Mouse (Mus musculus): Measurements from ENCODE around the gene Aak1. TPM values are rescaled to one million over a fixed set of nuclear protein-coding genes. Genes with fewer than 3 reads are reported as not detected.

Aak1 gene
- polyA plus RNA-seq, 1 experiment from 2014 or later: 49.8 TPM

GRCm38 (mm10) chr6:87002521-87003055 is 153.3 kb downstream of the Aak1 start:
- DNase-seq (ENCODE audit: low spot score) (peak; percentile 89), ATAC-seq (ENCODE audit: low FRiP score) (peak; percentile 68; the same call in 1 of the 2 replicates)
- no peak overlapping the region for H3K4me3 ChIP-seq (replicated peaks; ENCODE audit: low read length)
- H3K4me1 ChIP-seq (replicated peaks; ENCODE audit: control insufficient read depth, insufficient read depth, low read length): no peaks in the 10 kb centered on the region
- WGBS: 47% methylated on average over 8 of the region's 8 CpGs
- H3K27ac ChIP-seq: no peak overlapping the region
- no peaks in the 10 kb centered on the region for H3K9me3 ChIP-seq (ENCODE audit: control insufficient read depth, low read length)
- no peaks in the 10 kb centered on the region for H3K27me3 ChIP-seq (ENCODE audit: control insufficient read depth, insufficient read depth, low read length)
- no peak overlapping the region for H3K9ac ChIP-seq
- H3K36me3 ChIP-seq (replicated peaks; ENCODE audit: control insufficient read depth, insufficient read depth): peaks cover 22% of the 10 kb centered on the region
- no peak overlapping the region for H3K4me2 ChIP-seq (replicated peaks)

GRCm38 (mm10) chr6:87004099-87004498 is 154.8 kb downstream of the Aak1 start:
- Histone ChIP-seq H3K9ac (no peak overlapping the region), H3K4me3 (replicated peaks; ENCODE audit: low read length) (no peak overlapping the region), H3K27ac (no peak overlapping the region), H3K36me3 (replicated peaks; ENCODE audit: control insufficient read depth, insufficient read depth) (peaks cover 9% of the 10 kb centered on the region; the same call in 1 of the 2 replicates), H3K9me3 (ENCODE audit: control insufficient read depth, low read length) (no peaks in the 10 kb centered on the region), H3K27me3 (ENCODE audit: control insufficient read depth, insufficient read depth, low read length) (no peaks in the 10 kb centered on the region), H3K4me1 (replicated peaks; ENCODE audit: control insufficient read depth, insufficient read depth, low read length) (no peaks in the 10 kb centered on the region), H3K4me2 (replicated peaks) (no peak overlapping the region)
- DNase-seq (ENCODE audit: low spot score) (no peak), ATAC-seq (ENCODE audit: low FRiP score) (no peak)
- WGBS: 71% methylated on average over 2 of the region's 2 CpGs

GRCm38 (mm10) chr6:87005577-87005976 is 156.3 kb downstream of the Aak1 start:
- H3K36me3 ChIP-seq (replicated peaks; ENCODE audit: control insufficient read depth, insufficient read depth): no peaks in the 10 kb centered on the region
- no peaks in the 10 kb centered on the region for H3K9me3 ChIP-seq (ENCODE audit: control insufficient read depth, low read length)
- no peak overlapping the region for H3K4me2 ChIP-seq (replicated peaks)
- peaks cover 5% of the 10 kb centered on the region for H3K4me1 ChIP-seq (replicated peaks; ENCODE audit: control insufficient read depth, insufficient read depth, low read length)
- no peaks in the 10 kb centered on the region for H3K27me3 ChIP-seq (ENCODE audit: control insufficient read depth, insufficient read depth, low read length)
- no peak overlapping the region for H3K4me3 ChIP-seq (replicated peaks; ENCODE audit: low read length)
- H3K9ac ChIP-seq: no peak overlapping the region
- DNase-seq (ENCODE audit: low spot score) (no peak), ATAC-seq (ENCODE audit: low FRiP score) (no peak)
- no peak overlapping the region for H3K27ac ChIP-seq

GRCm38 (mm10) chr6:87008887-87009286 is 159.6 kb downstream of the Aak1 start, which contains the start of gene Nfu1:
Gene Nfu1, plus strand, starts transcription at chr6:87009236.
- WGBS: 81% methylated on average over 6 of the region's 6 CpGs
- peak within 1 kb of the TSS; percentile 94 for H3K9ac ChIP-seq
- no peaks in the 10 kb centered on the region for H3K27me3 ChIP-seq (ENCODE audit: control insufficient read depth, insufficient read depth, low read length)
- peak within 1 kb of the TSS; percentile 54 for H3K4me2 ChIP-seq (replicated peaks)
- H3K4me1 ChIP-seq (replicated peaks; ENCODE audit: control insufficient read depth, insufficient read depth, low read length): peaks cover 8% of the 10 kb centered on the region
- DNase-seq (ENCODE audit: low spot score) (no peak), ATAC-seq (ENCODE audit: low FRiP score) (no peak)
- H3K27ac ChIP-seq: peak within 1 kb of the TSS; percentile 85
- peak within 1 kb of the TSS; percentile 78 for H3K4me3 ChIP-seq (replicated peaks; ENCODE audit: low read length)
- no peaks in the 10 kb centered on the region for H3K9me3 ChIP-seq (ENCODE audit: control insufficient read depth, low read length)
- H3K36me3 ChIP-seq (replicated peaks; ENCODE audit: control insufficient read depth, insufficient read depth): peaks cover 9% of the 10 kb centered on the region; the same call in 1 of the 2 replicates

- Histone ChIP-seq H3K4me1 (replicated peaks; ENCODE audit: control insufficient read depth, insufficient read depth, low read length) (peaks cover 8% of the 10 kb centered on the region), H3K9me3 (ENCODE audit: control insufficient read depth, low read length) (no peaks in the 10 kb centered on the region), H3K27ac (peak overlapping the region; percentile 85), H3K4me3 (replicated peaks; ENCODE audit: low read length) (peak overlapping the region; percentile 78), H3K27me3 (ENCODE audit: control insufficient read depth, insufficient read depth, low read length) (no peaks in the 10 kb centered on the region), H3K4me2 (replicated peaks) (peak overlapping the region; percentile 54), H3K9ac (peak overlapping the region; percentile 94), H3K36me3 (replicated peaks; ENCODE audit: control insufficient read depth, insufficient read depth) (peaks cover 15% of the 10 kb centered on the region)
- under 1% methylated on average over 36 of the region's 36 CpGs for WGBS
- ATAC-seq (ENCODE audit: low FRiP score) (peak; percentile 96), DNase-seq (ENCODE audit: low spot score) (peak; percentile 90)
Observed at GRCm38 (mm10) chr6:87009692-87010328, 160.5 kb downstream of the Aak1 start.

- Histone ChIP-seq H3K36me3 (replicated peaks; ENCODE audit: control insufficient read depth, insufficient read depth) (peaks cover 74% of the 10 kb centered on the region), H3K4me2 (replicated peaks) (no peak overlapping the region), H3K4me1 (replicated peaks; ENCODE audit: control insufficient read depth, insufficient read depth, low read length) (no peaks in the 10 kb centered on the region), H3K4me3 (replicated peaks; ENCODE audit: low read length) (no peak overlapping the region), H3K9ac (no peak overlapping the region), H3K27me3 (ENCODE audit: control insufficient read depth, insufficient read depth, low read length) (no peaks in the 10 kb centered on the region), H3K9me3 (ENCODE audit: control insufficient read depth, low read length) (no peaks in the 10 kb centered on the region), H3K27ac (no peak overlapping the region)
- 53% methylated on average over 4 of the region's 4 CpGs for WGBS
- peak; percentile 68 for DNase-seq (ENCODE audit: low spot score)
- ATAC-seq (ENCODE audit: low FRiP score): no peak
Observed at GRCm38 (mm10) chr6:87016916-87017315, 167.6 kb downstream of the Aak1 start.

- Histone ChIP-seq H3K9ac (no peak overlapping the region), H3K9me3 (ENCODE audit: control insufficient read depth, low read length) (no peaks in the 10 kb centered on the region), H3K27ac (no peak overlapping the region), H3K4me3 (replicated peaks; ENCODE audit: low read length) (no peak overlapping the region), H3K36me3 (replicated peaks; ENCODE audit: control insufficient read depth, insufficient read depth) (peaks cover 80% of the 10 kb centered on the region), H3K4me1 (replicated peaks; ENCODE audit: control insufficient read depth, insufficient read depth, low read length) (no peaks in the 10 kb centered on the region), H3K27me3 (ENCODE audit: control insufficient read depth, insufficient read depth, low read length) (no peaks in the 10 kb centered on the region), H3K4me2 (replicated peaks) (no peak overlapping the region)
- DNase-seq (ENCODE audit: low spot score) (no peak), ATAC-seq (ENCODE audit: low FRiP score) (no peak)
- WGBS: 96% methylated on average over 8 of the region's 8 CpGs
Observed at GRCm38 (mm10) chr6:87018874-87019273, 169.6 kb downstream of the Aak1 start.

GRCm38 (mm10) chr6:87021791-87022190 is 172.5 kb downstream of the Aak1 start:
- H3K9ac ChIP-seq: no peak overlapping the region
- no peak for DNase-seq (ENCODE audit: low spot score)
- H3K27ac ChIP-seq: no peak overlapping the region
- H3K4me2 ChIP-seq (replicated peaks): no peak overlapping the region
- WGBS: 97% methylated on average over 12 of the region's 12 CpGs
- no peaks in the 10 kb centered on the region for H3K9me3 ChIP-seq (ENCODE audit: control insufficient read depth, low read length)
- no peaks in the 10 kb centered on the region for H3K27me3 ChIP-seq (ENCODE audit: control insufficient read depth, insufficient read depth, low read length)
- no peak overlapping the region for H3K4me3 ChIP-seq (replicated peaks; ENCODE audit: low read length)
- ATAC-seq (ENCODE audit: low FRiP score): no peak
- H3K4me1 ChIP-seq (replicated peaks; ENCODE audit: control insufficient read depth, insufficient read depth, low read length): no peaks in the 10 kb centered on the region
- peaks cover 91% of the 10 kb centered on the region for H3K36me3 ChIP-seq (replicated peaks; ENCODE audit: control insufficient read depth, insufficient read depth)

GRCm38 (mm10) chr6:87026980-87027379 is 177.7 kb downstream of the Aak1 start:
- WGBS: 87% methylated on average over 7 of the region's 7 CpGs
- Histone ChIP-seq H3K4me1 (replicated peaks; ENCODE audit: control insufficient read depth, insufficient read depth, low read length) (no peaks in the 10 kb centered on the region), H3K36me3 (replicated peaks; ENCODE audit: control insufficient read depth, insufficient read depth) (peaks cover 62% of the 10 kb centered on the region), H3K9me3 (ENCODE audit: control insufficient read depth, low read length) (no peaks in the 10 kb centered on the region), H3K4me3 (replicated peaks; ENCODE audit: low read length) (no peak overlapping the region), H3K27ac (no peak overlapping the region), H3K9ac (no peak overlapping the region), H3K4me2 (replicated peaks) (no peak overlapping the region), H3K27me3 (ENCODE audit: control insufficient read depth, insufficient read depth, low read length) (no peaks in the 10 kb centered on the region)
- no peak for ATAC-seq (ENCODE audit: low FRiP score)
- DNase-seq (ENCODE audit: low spot score): no peak
